Comparison of ENCODE assay signal across 9 mouse cellular contexts in the genomic region with DNA sequence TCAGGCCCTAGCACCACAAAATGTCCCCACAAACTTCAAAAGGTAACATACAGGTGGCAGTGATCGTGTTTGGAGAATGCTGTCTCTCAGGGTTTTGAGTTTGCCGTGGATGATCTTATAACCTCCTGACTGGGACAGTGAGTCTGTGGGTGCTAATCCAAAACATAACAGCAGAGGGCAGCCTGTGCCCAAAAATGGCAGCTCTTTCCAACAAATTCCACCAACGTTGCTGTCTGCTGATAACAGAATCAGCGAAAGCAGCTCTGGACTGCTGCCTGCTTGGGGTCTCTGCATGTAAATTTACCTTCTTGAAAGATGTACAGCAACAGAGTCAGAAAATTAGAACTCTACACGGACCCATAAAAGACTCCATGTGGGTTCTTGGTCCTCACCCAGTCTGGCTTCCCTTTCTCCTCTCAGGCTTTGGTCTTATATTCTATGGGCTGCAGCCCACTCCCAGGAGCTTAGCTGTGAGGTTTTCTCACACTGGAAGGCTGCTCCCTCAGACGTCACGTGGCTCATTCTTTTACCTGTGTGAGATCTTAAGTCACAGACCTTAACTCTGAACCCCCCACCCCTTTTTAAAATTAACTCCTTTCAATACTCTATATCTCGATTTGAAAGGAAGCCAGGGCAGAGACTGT. TPM values are rescaled to one million over a fixed set of nuclear protein-coding genes. Genes with fewer than 3 reads are reported as not detected.
DNase-seq lines count a peak whose midpoint lies in the region; TF ChIP-seq lines count a peak whose summit lies in the region.
"Had no signal": no experiment of that assay in that cellular context is flagged by ENCODE, and none has a peak within 500 bp of the region (broad histone marks: within the 10 kb centered on the region; RNA-seq: fewer than 3 reads in every experiment).

No protein-coding gene starts in this region.

- H3K27ac ChIP-seq in thymus, adult 2 months (ENCODE audit: control insufficient read depth, insufficient read depth, low read length), result no peak overlapping the region
- H3K27ac ChIP-seq in limb, embryonic 10.5 days, result no peak overlapping the region
- H3K27ac ChIP-seq: embryonic facial prominence, embryonic 15.5 days had no signal

- no peaks in the 10 kb centered on the region for H3K4me1 ChIP-seq in thymus, adult 2 months (replicated peaks; ENCODE audit: control insufficient read depth, insufficient read depth, low read length)
- H3K4me1 ChIP-seq in limb, embryonic 10.5 days, result no peaks in the 10 kb centered on the region
- H3K4me1 ChIP-seq: embryonic facial prominence, embryonic 15.5 days had no signal

- H3K9me3 ChIP-seq in limb, embryonic 10.5 days (replicated peaks), result no peaks in the 10 kb centered on the region
- H3K9me3 ChIP-seq: embryonic facial prominence, embryonic 15.5 days had no signal

- no peak for TF ChIP-seq CTCF in thymus, adult 2 months (IDR thresholded peaks at IDR 0.05; ENCODE audit: borderline replicate concordance, control insufficient read depth, extremely low read depth, insufficient read depth, low read length, poor library complexity)

- no peaks in the 10 kb centered on the region for H3K27me3 ChIP-seq in thymus, adult 2 months (ENCODE audit: control insufficient read depth, insufficient read depth, low read length)
- no peaks in the 10 kb centered on the region for H3K27me3 ChIP-seq in limb, embryonic 10.5 days (ENCODE audit: low read depth, poor library complexity, severe bottlenecking)
- H3K27me3 ChIP-seq: embryonic facial prominence, embryonic 15.5 days had no signal

- TF ChIP-seq POLR2A in thymus, adult 2 months (IDR thresholded peaks at IDR 0.05; ENCODE audit: control insufficient read depth, extremely low read depth, insufficient read depth, low read length, poor library complexity), result no peak

- 26% methylated on average over 8 of the region's 8 CpGs for WGBS in thymus, adult 2 months
- WGBS in limb, embryonic 10.5 days, result 28% methylated on average over 8 of the region's 8 CpGs

- H3K4me3 ChIP-seq in thymus, adult 2 months (ENCODE audit: control insufficient read depth, insufficient read depth, low read length), result no peak overlapping the region
- no peak overlapping the region for H3K4me3 ChIP-seq in limb, embryonic 10.5 days
- H3K4me3 ChIP-seq: embryonic facial prominence, embryonic 15.5 days had no signal

- peak; percentile 14 for DNase-seq in thymus, adult 2 months
- no peak for DNase-seq in thymus, adult 18-20 months
- DNase-seq in cerebellum, adult 9-10 months, result peak; percentile 76
- DNase-seq in frontal cortex, postnatal 10 days (ENCODE audit: low spot score in 2 of 2), result peak; percentile 29 to 78
- DNase-seq in kidney, adult 8-10 months, result peak; percentile 37 to 73
- DNase-seq in limb, embryonic 10.5 days (ENCODE audit: low spot score), result peak; percentile 82
- DNase-seq in naive thymus-derived CD4-positive, alpha-beta T cell, adult 2 months (ENCODE audit: low read depth), result peak; percentile 16
- peak; percentile 57 for DNase-seq in urinary bladder, postnatal 14 days (ENCODE audit: low spot score)

- H3K36me3 ChIP-seq in thymus, adult 2 months (ENCODE audit: control insufficient read depth, insufficient read depth, low read length), result no peaks in the 10 kb centered on the region
- no peaks in the 10 kb centered on the region for H3K36me3 ChIP-seq in limb, embryonic 10.5 days
- H3K36me3 ChIP-seq: embryonic facial prominence, embryonic 15.5 days had no signal

RNA-seq across cellular contexts. Expression of a gene that starts 24.1 kb away (rescaled TPM):
- polyA plus RNA-seq in thymus, adult 2 months (2012; rRNA removed), result not detected in 2 replicates
- polyA plus RNA-seq in limb, embryonic 10.5 days (2016; fragmentation: Nextera tagmentation; extraction: Ambion mirVana), result 2.2 and 3.8 TPM in 2 replicates

Comparison
In these comparisons a context has a peak if more than half of its experiments do, and no peak if none do; other contexts are left out.
1. DNase-seq: peak in thymus, adult 2 months (single experiment), cerebellum, adult 9-10 months (single experiment), frontal cortex, postnatal 10 days (2 of 2), kidney, adult 8-10 months (2 of 2), limb, embryonic 10.5 days (single experiment), naive thymus-derived CD4-positive, alpha-beta T cell, adult 2 months (single experiment) and urinary bladder, postnatal 14 days (single experiment); none in thymus, adult 18-20 months (0 of 2).